Mouse (Mus musculus): ENCODE data around the gene Med23.

Gene Med23

GRCm38 (mm10) chr10:24869760-24870290 is at the start of gene Med23:
TSS of gene Med23 (plus strand) at chr10:24869986.
- in situ Hi-C loops (cut with MseI, MboI), result no loop called here

GRCm38 (mm10) chr10:24821990-24822676 is 47.7 kb upstream of the Med23 start:
- in situ Hi-C loops (cut with MseI, MboI), result no loop called here

DNA sequence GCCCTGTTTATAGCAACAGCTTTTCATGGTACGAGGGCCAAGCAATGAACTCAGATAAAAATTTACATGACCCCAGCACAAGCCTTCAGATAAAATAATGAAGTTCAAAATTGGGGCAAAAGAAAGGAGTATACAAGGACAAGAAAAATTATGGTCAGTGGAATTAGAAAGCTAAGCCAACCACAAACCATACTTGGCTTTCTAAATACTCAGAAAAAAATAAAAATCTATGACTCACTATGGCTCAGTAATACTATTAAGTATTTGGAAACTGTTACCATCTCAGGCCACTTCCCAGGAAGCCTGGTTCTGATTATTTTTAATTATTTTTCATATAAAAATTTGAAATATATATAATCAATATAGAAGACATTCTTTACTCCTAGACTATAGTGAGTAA is 46.9 kb upstream of the Med23 start:
- in situ Hi-C loops (cut with MseI, MboI), result no loop called here

- in situ Hi-C loops (cut with MseI, MboI), result no loop called here
These were observed 46.5 kb upstream of the Med23 start for GRCm38 (mm10) chr10:24823265-24823664.

DNA sequence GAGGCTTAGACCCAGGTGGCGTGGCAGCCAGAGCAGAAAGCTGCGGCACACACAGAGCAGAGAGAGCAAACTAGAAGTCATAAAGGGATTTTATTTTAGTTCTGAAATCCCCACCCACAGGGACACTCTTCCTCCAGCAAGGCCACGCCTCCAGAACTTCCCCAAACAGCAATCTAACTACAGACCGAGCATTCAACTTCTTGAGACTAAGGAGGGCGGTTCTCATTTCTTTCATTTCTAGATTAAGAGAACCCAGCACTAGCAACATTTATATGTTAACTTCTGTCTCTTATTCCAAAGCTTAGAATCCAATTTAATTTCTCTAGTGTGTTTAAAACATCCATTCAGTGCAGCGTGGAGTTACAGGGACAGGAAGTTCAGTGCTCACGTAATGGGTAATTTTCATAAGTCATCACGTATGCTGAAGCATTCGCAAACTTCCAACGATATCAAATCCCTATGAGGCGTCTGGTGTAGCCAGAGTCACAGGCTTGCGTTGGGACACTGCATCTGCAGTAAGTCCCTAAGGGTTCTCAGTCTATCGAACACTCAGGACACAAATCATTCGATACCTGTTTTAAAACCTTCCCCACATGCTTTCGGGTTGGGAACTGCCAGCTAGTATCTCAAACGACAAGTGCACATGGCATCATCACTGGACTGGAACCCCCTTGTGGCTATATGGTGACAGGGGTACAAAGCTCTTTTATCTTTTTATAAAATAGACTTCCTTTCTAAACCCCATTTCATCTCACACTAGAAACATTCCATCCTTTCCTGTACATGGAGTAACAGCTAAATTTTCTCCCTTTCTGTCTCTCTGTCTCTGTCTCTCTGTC is 45.9 kb upstream of the Med23 start:
- in situ Hi-C loops (cut with MseI, MboI), result no loop called here

- in situ Hi-C loops (cut with MseI, MboI), result no loop called here
These were observed 45.2 kb upstream of the Med23 start for GRCm38 (mm10) chr10:24824621-24825020.

DNA sequence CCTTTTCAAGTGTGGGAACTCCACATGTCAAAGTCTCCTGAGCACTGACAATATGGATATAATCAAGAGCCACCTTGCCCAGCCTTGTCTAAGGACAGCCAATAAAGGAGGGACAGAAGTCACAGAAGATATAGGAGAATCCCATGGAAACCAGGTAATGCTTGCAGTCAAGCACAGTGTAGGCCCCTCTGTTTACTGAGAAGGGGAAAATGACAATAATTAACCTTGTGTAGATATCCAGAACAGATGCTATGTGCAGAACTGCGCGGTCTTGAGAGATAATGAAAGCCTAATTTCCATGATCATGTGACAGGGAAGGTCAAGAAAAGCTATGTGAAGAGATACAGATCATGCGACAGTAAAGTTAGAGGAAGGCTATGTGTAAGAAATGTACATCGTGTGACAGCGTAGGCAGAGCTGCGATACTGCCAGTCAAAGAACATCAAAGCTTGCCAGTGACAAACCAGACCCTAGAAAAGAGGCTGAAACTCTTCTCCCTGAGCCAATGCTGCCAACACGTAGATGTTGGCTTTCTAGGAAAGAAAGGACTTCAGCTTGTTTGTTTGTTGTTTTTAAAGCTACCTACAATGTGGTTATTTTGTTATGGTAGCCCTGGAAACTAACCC is 44.2 kb upstream of the Med23 start:
- in situ Hi-C loops (cut with MseI, MboI), result no loop called here

- in situ Hi-C loops (cut with MseI, MboI), result no loop called here
These were observed 43.7 kb upstream of the Med23 start for GRCm38 (mm10) chr10:24826130-24826529.

GRCm38 (mm10) chr10:24828136-24828535 is 41.6 kb upstream of the Med23 start:
- in situ Hi-C loops (cut with MseI, MboI), result no loop called here

DNA sequence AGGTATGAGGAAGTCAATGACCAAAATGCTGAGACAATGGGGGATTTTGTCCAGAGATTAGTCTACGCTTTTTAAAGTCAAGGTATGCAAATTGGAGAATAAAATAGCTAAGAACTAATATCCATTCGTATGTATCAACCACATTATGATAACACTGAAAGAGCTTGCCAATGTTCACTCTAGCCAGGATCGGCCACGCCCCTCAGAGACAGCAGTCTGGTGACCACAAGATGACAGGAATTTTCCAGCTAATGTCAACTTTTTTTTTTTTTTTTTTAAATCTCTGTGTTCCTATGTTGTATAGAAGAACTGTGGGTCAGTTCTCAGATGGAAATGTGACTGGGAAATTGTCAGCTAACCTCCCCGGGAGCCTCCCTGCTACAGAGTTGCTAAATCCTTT is 39.3 kb upstream of the Med23 start:
- in situ Hi-C loops (cut with MseI, MboI), result no loop called here

- in situ Hi-C loops (cut with MseI, MboI), result no loop called here
These were observed 38.2 kb upstream of the Med23 start for GRCm38 (mm10) chr10:24831377-24832095.

GRCm38 (mm10) chr10:24832306-24832705 is 37.5 kb upstream of the Med23 start:
- in situ Hi-C loops (cut with MseI, MboI), result no loop called here

GRCm38 (mm10) chr10:24834634-24835371 is 35.0 kb upstream of the Med23 start:
- in situ Hi-C loops (cut with MseI, MboI), result no loop called here

GRCm38 (mm10) chr10:24835702-24836342 is 34.0 kb upstream of the Med23 start:
- in situ Hi-C loops (cut with MseI, MboI), result no loop called here

DNA sequence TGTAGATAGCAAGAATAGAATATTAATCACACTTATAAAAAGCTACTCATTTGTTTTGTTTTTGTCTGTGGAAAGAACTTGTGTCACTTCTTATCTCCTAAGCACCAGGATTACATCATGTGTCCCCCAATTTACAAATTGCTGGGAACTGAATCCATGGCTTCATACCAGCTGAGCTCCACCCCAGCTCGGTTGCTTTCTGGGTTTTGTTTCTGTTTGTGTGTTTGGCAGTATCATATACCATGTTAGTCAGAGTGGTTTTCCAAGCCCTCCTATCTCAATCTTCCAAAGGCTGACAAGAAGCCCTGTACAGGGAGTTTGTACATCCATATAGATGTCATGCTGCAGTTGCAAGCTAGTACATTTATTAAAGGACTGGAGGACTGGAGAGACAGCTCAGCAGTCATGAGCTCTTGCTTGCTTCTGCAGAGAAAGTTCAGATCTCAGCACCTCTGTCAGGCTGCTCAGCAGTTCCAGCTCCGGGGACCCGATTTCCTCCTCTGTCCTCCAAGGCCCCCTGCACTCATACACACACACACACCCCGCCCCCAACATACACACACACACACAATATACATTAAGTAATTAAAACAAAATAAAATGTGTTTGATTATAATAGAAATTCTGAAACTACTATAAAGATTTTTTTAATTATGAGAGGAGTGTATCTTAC is 33.3 kb upstream of the Med23 start:
- in situ Hi-C loops (cut with MseI, MboI), result no loop called here

DNA sequence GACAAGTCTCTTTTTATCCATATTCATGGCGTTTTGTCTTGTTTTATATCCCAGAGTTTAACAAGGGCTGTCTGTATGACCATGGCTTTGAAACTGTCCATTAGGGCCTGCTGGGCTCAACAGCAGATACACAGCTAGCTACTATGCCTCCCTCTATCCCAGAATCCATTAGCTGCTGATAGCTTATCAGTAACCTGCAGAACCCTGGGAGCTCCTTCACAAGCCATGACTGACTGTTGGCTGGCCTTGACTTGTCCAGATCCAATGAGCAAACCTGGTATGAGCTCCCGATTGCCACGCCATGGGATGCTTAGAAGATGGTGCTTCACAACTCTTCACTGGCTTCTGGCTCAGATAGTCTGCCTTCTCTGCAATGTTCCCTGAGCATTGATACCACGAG is 29.0 kb upstream of the Med23 start:
- in situ Hi-C loops (cut with MseI, MboI), result no loop called here

DNA sequence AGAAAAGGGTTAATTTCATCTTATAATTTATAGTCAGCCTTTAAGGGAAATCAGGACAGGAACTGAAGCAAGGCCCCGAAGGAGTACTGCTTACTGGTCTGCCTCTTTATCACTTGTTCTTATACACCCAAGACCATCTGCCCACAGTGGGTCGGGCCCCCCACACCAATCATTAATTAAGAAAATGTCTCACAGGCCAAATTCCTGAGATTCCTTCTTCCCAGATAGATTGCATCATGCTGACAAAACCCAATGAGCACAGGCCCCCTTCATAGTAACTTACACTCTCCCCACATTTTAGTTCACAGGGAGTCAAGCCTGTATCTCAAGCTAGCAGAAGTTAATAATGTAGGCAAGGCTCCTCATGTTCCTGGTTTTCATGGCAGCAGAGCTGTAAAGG is 27.8 kb upstream of the Med23 start:
- in situ Hi-C loops (cut with MseI, MboI), result no loop called here

DNA sequence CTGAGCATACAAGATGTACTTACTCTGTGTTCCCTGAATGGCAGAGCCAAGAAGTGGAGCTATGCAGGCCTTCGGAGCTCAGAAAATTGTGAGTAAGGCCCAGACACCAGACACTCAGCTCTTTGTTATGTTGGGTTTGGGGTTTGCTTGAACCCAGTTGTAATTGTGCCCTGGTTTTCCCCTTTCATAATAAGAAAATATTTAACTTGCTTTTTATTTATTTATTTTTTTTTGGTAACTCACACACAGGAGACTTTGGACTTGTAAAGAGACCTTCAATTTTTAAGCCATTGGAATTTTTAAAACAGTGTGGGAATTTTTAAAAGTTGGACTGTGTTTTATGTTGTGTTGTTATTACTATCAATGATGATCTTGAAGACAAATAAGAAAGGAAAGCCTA is 27.1 kb upstream of the Med23 start, which contains the start of gene Enpp3:
Gene Enpp3 (minus strand): TSS at position 148 of the 400 bp plus-strand sequence.
- in situ Hi-C loops (cut with MseI, MboI), result no loop called here

- in situ Hi-C loops (cut with MseI, MboI), result no loop called here
These were observed 6.6 kb upstream of the Med23 start for GRCm38 (mm10) chr10:24863146-24863545.

- in situ Hi-C loops (cut with MseI, MboI), result no loop called here
These were observed 5.4 kb upstream of the Med23 start for GRCm38 (mm10) chr10:24864434-24864833.
